Mouse (Mus musculus): ENCODE data around the gene Gm28374. TPM values are rescaled to one million over a fixed set of nuclear protein-coding genes. Genes with fewer than 3 reads are reported as not detected.

The Gm28374 gene
- polyA plus RNA-seq, 1 experiment, result 0.48 TPM

DNA sequence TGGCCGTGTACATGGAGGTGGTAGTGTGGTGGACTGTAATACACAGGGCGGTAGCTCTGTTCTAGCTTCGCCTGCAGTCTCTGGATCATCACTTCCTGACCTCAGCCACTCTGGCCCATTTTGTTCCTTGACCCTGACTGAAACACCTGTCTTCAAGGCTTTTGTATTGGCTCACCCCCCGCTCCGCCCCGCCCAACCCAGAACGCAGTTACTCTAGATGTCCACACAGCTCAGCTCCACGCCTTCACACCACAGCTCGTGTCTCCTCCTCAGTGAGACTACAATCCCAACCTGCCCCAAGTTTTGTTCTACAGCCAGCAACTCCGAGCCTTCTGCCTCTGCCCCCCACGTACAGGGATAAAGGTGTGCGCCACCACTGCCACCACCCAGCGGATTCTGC lies 6.8 kb upstream of the Gm28374 start:
- DNase-seq (ENCODE audit: extremely low spot score in 1 of 2, low spot score in 1 of 2), result no peak

DNA sequence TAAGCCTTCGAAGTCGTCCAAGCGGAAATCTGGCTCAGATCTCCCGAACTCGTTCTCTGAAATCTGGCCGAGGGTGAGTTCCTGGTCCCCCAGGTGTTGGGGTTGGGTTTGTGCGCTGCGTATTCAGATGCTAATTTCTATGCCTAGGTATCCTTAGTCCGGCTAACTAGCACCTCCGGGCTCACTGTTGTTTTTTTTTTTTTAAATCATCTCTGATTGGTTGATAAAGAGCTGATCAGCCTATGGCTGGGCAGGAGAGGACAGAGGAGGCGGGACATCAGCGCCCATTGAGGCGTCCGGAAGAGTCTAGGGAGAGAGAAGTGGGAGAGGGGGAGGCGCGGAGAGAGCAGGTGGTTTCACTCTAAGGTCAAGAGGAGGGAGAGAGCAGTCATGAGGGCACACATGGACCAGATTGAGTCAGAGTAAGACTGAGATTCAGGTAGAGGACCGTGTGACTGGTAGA lies 3.4 kb upstream of the Gm28374 start:
- DNase-seq (ENCODE audit: extremely low spot score in 1 of 2, low spot score in 1 of 2), result no peak

DNA sequence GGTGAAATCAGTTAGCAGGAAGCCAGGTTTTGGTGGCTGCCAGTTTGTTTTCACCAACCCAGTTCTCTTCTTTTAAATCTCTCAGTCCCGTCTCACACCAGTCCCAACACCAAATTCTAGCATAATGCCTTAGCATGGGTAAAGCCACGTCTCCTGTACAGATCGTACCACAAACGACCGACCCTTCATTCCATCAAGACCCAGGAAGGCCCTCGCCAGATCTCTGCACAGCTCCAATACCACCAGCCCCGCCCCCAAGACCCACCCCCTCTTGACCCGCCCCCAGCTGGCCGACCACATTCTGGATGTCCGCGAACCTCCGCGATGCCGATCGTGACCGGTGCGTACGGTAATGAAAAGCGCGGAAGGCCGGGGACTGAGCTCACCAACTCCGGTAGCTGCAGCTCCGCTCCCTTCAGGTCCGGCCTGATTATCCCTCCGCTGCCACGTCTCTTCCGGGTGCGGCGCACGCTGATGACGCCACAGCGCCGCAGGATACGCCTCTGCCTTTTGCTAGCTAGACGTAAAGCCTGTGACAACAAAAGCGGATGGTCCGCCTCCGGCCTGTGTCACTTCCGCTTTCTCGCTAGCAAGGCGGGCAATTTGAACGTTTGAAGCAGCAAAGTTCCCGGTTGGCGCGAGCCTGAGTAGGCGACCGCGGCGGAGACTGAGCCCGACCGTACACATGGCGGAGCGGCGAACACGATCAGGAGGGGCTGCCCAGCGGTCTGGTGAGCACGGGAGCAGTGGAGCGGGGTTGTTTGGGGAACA lies 2.6 kb upstream of the Gm28374 start, which contains the start of the genes Zfpl1 and Cdca5:
Gene Zfpl1 (minus strand): TSS at position 479 of the 771 bp plus-strand sequence.
Gene Cdca5 (plus strand): TSS at position 506 of the 771 bp plus-strand sequence.
- DNase-seq (ENCODE audit: extremely low spot score in 1 of 2, low spot score in 1 of 2), result peak; percentile 96 to 98

DNA sequence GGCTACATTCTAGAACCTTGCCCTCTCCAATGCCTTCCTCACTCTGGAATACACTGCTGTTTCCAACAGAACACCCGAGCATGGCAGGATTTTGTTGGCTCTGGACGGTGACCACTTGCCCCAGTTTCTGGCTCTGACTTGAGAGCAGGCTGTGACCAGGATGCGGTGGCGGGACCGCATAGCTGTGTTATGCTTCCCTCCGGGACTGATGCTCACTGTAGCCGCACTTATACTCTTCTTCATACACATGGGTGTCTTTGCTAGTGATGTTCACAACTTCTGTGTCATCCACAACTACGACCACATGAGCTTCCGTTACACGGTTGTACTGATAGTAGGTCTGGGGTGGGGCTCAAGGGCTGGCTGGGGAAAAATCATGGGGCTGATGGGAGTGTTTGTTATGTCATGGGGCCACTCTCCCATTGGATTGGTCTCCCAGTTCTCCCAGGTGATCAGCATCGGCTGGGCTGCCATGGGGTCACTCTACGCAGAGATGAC lies 2.0 kb downstream of the Gm28374 start, which contains the start of gene Tmem262:
Gene Tmem262 (plus strand): TSS at position 51 of the 498 bp plus-strand sequence.
- no peak for DNase-seq (ENCODE audit: extremely low spot score in 1 of 2, low spot score in 1 of 2)

DNA sequence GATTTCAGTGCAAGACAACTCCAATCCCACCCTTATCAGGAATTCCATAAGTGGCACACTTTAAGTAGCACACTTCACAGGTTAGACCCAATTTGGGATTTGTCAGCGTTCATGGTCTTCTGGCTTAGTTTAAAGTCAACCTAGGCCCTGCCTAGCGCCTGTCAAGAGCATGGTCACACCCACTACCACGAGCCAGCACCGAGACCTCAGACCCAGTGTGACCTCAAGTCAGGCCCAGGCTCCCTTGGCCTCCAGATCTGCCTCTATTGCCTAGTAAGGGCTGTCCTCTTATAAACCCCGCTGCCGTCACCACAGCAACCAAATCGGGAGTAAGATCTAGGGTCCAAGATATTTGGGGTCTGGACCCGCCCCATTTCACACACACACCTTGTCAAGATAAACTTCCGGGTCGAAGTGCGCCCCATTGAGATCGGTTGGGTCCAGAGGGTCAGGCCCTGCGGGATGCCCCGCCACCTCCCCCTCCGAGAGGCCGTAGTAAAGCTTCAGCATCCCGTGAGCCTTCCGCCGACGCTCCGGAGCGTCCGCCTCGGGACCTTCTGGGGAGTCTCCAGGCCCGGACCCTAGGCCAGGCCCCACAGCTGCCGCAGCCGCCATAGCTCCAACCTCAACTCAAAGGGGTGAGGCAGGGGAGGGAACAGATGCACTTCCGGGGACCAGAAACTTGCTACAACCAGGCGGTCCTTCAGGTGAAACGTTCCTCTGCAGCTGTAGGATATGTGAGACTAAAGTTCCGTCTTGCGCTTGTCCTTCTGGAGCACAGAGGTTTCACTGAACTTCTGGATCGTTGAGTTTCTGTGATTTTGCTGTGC lies 5.3 kb downstream of the Gm28374 start, which contains the start of gene Vps51:
Gene Vps51 (minus strand): TSS at position 668 of the 830 bp plus-strand sequence.
- peak; percentile 81 to 94 for DNase-seq (ENCODE audit: extremely low spot score in 1 of 2, low spot score in 1 of 2)

DNA sequence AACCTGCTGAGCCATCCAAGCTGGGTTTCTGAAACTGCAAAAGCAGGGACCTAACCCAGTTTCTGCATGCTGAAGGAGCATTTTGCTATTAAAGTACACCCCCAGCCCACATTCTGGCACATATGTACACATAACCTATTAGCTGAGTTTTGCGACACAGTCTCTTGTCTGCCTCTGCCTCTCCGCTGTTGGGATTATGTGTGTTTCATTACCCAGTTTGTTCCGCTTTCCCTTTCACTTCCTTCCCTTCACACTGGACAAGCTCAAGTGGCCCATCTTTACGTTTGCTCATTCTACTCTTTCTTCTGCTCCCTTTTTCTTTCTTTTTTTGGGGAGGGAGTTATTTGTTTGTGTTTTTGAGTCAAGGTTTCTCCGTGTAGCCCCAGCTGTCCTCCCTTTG lies 8.2 kb downstream of the Gm28374 start:
- DNase-seq (ENCODE audit: extremely low spot score in 1 of 2, low spot score in 1 of 2), result no peak

DNA sequence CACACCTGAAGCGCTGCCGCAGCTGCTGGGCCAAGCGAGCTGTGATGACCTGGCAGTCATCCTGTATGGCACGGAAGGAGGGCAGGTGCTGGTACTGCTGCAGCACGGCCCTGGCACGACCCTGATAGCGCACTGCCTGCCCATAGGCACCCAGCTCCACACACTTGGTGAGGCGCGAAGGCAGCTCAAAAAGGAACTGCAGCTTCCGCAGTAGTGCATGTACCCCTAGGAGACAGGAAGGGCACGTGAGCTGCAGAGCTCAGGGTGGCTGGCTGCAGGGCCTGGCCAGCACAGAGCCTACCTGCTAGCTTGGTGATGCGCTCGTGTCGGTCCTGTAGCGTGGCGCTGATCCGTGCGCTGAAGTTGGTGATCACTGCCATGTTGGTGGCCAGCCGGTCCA lies 10.8 kb downstream of the Gm28374 start:
- DNase-seq (ENCODE audit: extremely low spot score in 1 of 2, low spot score in 1 of 2), result no peak

DNA sequence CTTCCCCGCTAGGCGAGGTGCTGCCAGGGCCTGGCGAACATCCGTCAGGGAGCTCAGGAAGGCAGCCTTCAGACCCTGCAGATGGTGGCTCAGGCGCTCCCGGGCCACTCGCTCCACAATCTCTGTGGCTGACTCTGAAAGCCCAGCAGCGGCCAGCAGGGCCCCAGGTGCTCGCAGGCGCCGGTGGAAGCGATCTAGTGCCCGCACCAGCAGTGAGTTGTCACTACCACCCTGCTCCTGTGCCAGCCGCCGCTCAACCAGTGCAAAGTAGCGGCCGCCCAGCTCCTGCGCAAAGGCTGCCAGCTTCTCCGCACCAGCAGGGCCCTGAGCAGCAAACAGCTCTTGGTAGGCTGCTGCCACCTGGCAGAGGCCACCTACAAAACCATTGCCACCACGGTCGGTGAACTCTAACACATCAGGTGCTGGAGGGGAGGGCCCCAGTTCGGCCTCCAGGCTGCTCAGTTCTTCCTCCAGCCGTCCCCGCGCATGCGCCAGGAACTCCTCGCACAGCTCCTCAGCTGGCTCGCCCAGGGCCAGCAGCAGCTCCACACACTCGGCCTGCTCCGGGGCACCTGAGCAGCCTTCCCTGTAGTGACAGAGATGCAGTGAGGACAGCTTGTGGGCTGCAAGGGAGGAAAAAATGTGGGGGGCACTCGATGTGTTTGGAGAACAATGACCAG lies 11.3 kb downstream of the Gm28374 start:
- DNase-seq (ENCODE audit: extremely low spot score in 1 of 2, low spot score in 1 of 2), result no peak

DNA sequence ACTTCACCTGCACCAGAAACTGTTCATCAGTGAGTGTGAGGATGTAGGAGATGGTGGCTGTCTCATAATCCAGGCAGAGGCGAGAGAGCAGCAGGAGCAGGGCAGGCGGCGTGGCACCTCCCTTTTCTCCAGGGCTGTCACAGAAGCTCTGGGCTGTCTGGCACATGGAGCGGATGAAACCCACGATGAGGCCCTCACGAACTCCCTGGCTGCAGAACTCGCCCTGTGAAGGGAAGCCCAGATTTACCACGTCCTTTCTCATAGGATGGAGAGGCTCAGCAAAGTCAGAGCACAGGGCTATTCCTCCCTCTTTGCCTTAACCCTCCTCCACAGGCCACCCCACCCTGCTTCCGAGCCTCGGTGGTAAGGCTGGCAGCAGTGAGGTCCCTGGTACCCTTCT lies 12.2 kb downstream of the Gm28374 start:
- DNase-seq (ENCODE audit: extremely low spot score in 1 of 2, low spot score in 1 of 2), result no peak

DNA sequence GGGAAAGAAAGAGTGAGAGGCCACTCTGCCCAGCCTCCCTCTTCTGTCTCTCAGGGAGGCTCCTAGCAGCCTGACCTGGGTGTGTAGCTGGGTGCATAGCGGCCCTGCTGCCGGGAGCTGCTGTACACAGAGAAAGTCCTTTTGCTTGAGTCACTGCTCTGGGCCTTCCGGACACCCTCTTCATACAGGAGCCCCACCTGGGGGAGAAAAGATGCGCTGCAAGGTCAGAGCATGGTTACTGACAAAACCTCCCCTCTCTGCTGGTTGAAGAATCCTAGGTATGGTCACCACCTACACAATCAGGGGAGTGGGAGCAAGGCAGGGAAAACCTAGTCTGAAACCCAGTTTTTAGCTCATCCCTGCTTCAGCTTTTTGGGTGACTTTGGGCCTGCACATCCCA lies 13.1 kb downstream of the Gm28374 start:
- no peak for DNase-seq (ENCODE audit: extremely low spot score in 1 of 2, low spot score in 1 of 2)

DNA sequence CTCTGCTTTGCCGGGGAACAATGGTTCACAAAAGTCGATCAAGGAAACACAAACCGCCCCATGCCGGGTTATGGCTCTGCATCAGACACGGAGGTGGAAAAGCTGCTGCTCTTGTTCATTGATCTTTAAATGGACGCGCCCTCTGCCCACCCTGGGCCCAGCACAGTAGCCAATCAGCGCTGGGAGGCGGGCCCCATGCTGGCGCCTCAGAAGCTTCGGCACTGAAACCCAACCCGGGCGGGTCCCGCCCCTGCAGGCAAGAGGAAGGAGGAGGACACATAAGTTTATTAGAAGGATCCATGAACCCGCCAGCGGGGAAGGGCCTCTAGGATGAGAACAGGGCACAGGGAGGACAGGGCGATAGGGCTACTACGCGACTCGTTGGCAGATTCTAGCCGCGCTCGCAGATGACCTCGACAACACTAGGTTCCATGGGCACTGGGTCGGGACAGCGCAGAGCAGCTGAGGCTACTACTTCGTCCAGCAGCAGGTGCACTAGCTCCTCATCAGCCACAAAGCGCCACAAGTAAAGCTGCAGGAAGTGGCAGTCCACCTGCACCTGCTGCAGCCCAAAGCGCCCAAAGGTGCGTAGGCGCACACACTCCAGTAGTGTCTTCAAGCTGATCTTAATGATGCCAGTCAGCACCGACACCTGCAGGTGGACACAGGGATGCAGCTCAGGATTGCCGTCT lies 14.2 kb downstream of the Gm28374 start, which contains the start of gene Tm7sf2:
Gene Tm7sf2 (minus strand): TSS at position 650 of the 692 bp plus-strand sequence.
- DNase-seq (ENCODE audit: extremely low spot score in 1 of 2, low spot score in 1 of 2), result peak; percentile 77 to 86

DNA sequence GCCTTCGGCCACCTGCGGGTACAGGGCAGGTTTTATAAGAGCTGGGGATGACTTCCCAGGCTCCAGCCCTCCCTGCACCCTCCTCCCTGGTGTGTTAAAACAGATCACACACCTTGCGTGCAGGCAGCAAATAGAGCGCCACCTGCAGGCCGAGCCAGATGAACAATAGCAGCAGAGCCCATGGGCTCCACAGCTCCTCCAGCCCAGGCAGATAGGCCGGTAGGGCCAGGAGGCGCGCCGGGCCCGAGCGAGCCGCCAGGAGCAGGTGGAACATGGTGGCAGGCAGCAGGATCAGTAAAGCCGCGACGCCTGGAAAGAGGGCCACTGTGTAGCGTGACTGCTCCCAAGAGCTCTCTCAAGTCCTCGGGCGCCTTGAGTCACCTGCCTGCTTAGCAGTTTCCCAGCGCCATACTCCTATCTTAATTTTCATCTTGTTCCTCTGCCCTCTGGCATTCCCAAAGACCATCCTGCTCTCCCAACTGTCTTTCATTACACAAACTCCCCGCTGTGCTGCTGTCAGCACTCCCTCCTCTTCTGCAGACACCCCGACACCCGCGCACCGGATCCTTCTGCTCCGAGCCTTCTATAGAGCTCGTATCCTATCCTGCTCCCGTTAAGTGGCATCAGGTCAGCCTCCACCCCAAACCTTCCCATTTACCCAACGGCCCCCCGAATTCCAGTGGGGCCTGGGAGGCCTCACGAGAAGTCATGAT lies 14.9 kb downstream of the Gm28374 start:
- DNase-seq (ENCODE audit: extremely low spot score in 1 of 2, low spot score in 1 of 2), result peak; percentile 75 to 89

DNA sequence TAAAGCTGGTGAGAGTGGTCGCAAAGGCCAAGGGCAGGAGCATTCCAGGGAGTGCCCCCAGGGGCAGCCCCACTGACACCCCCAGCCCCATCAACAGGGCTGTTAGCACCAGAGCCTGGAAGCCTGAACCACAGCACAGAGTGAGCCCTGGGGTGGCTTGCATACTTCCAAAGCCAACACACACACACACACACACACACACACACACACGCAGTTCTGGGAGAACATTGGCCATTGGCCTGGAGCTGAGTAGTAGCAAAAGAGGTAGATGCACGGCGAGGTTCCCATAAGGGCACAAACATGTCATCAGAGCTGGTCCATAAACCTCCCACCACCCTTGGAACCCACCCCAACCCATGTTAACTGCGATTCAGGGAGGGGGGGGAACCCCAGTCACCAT lies 15.5 kb downstream of the Gm28374 start:
- DNase-seq (ENCODE audit: extremely low spot score in 1 of 2, low spot score in 1 of 2), result no peak

DNA sequence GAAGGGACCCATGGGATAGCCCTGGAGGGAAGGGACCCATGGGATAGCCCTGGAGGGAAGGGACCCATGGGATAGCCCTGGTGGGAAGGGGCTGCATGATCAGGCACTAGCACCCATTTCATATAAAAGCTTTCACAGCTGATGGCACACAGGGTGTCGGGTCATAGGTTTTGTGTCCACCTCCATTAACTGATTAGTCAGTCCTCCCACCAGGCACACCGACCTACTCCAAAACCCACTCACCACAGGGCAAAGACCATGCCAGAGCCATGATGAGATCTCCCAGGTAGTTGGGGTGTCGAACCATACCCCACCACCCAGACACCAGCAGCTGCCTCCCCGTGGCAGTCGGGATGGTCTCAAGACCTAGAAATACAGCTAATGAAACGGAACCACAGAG lies 19.0 kb downstream of the Gm28374 start:
- DNase-seq (ENCODE audit: extremely low spot score in 1 of 2, low spot score in 1 of 2), result no peak

DNA sequence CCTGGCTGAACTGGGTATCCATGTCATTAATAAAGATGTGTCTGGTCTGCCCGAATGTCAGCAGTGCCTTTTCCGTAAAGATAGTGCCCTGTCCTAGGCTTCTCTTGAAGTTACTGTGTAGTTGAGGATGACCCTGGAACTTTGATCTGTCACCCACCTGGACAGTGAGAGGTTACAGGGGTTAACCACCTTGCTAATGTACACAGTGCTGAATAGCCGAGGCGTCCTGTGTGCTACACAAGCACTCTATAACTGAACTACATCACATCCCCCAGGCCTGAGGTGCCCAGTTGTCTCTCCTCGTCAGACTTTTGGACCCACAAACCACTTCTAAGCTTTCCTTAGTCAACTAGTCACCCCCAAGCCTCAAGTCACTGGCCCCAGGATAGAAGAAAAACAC lies 19.6 kb downstream of the Gm28374 start:
- no peak for DNase-seq (ENCODE audit: extremely low spot score in 1 of 2, low spot score in 1 of 2)

DNA sequence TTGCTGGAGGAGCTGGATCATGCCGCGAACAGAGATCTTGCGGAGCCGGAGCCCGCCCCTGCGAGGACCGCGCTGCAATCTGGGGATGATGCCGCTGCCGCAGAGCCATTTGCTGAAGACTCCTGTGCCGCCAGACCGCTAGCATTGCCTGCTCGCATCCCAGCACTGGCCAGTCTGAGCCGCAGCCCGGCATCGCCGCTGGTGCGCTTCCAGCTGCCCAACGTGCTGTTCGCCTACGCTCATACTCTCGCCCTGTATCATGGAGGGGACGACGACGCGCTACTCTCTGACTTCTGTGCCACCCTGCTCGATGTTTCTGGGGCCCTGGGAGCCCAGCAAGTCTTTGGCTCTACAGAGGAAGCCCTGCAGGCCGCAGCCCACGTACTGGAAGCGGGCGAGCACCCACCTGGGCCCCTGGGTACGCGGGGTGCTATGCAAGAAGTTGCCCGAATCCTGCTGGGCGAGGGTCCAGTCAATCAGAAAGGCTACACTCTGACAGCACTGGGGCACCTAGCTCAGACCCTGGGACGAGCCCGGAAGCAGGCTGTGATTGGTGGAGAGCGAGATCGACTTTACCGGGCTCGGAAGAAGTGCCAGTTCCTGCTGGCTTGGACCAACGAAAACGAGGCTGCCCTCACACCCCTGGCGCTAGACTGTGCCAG lies 20.3 kb downstream of the Gm28374 start:
- peak in 1 of 2 experiments; percentile 39 for DNase-seq (ENCODE audit: extremely low spot score in 1 of 2, low spot score in 1 of 2)

DNA sequence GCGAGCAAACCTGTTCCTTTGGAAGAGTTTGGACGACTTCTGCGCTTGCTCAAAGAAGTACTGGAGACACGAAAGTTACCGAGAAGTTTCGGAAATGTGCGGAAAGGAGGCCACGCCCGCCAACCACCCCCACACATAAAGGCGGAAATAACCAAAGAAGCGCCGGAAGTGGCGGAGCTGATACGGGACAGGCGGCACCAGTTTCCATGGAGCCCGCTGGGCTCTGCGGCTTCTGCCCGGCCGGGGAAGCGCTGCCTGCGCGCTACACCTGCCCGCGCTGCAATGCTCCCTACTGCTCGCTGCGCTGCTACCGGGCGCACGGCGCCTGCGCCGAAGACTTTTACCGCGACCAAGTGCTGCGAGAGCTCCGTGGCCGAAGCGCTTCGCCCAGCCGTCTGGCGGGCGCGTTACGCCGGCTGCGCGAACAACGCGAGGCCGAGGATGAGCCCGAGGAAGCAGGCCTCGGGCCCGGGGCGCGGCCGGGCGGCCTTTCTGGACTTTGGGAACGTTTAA lies 21.0 kb downstream of the Gm28374 start, which contains the start of gene Znhit2:
Gene Znhit2 (plus strand): TSS at position 172 of the 513 bp plus-strand sequence.
- peak; percentile 94 to 97 for DNase-seq (ENCODE audit: extremely low spot score in 1 of 2, low spot score in 1 of 2)

DNA sequence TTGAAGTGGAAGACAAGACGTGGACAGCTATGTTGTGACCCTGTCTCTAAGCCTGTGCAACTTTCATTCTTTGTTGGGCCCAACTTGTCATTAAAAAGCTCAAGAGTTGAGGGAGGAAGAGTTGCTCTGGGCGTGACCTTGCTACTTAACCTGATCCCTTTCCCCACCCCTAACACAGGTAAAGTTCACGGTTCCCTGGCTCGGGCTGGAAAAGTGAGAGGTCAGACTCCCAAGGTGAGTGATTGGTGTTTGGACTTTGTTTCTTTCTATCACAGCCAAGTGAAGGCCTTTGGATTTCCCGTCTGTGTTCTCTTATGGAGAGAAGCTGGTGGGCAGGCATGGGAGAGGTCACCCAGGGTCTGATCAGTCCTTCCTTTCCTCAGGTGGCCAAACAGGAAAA lies 23.1 kb downstream of the Gm28374 start:
- no peak for DNase-seq (ENCODE audit: extremely low spot score in 1 of 2, low spot score in 1 of 2)

Measured in frontal cortex, adult 2 months (tissue).